Mouse (Mus musculus) liver, adult 2 months (tissue): ENCODE measurements around the gene Elmod1. TPM values are rescaled to one million over a fixed set of nuclear protein-coding genes. Genes with fewer than 3 reads are reported as not detected.

Experiments
- DNase-seq: peaks from one replicate; pipeline ENCODE4 v3.0.0-alpha.2; 2011; ENCODE audit warnings: low read depth, low spot score; ENCODE audit errors: extremely low read depth
- H3K27ac ChIP-seq: fragments of 200-500 bp; replicated peaks from 2 replicates; pipeline ENCODE4 v1.5.1; 2012; ENCODE audit warnings: low read depth, mild to moderate bottlenecking, control low read depth, inconsistent platforms, low read length; ENCODE audit not compliant: insufficient read depth
- H3K27me3 ChIP-seq: fragments of 200-500 bp; 2 replicates; pipeline ENCODE4 v1.6.1; 2012; ENCODE audit warnings: mild to moderate bottlenecking, moderate library complexity, low read length, inconsistent platforms; ENCODE audit not compliant: control insufficient read depth, insufficient read depth
- H3K36me3 ChIP-seq: fragments of 200-500 bp; 2 replicates; pipeline ENCODE4 v1.6.1; 2012; ENCODE audit warnings: low read length, inconsistent platforms; ENCODE audit not compliant: control insufficient read depth, insufficient read depth
- H3K4me1 ChIP-seq: fragments of 200-500 bp; 2 replicates; pipeline ENCODE4 v1.6.1; 2011; ENCODE audit warnings: low read length; ENCODE audit not compliant: control insufficient read depth, insufficient read depth
- H3K4me3 ChIP-seq: fragments of 200-500 bp; 2 replicates; pipeline ENCODE4 v1.5.1; 2011; ENCODE audit warnings: low read depth, mild to moderate bottlenecking, control low read depth, low read length, moderate library complexity; ENCODE audit not compliant: insufficient read depth
- H3K79me2 ChIP-seq: fragments of 200-500 bp; 2 replicates; pipeline ENCODE4 v1.6.1; 2012; ENCODE audit warnings: inconsistent platforms, mild to moderate bottlenecking, low read length, moderate library complexity; ENCODE audit not compliant: control insufficient read depth, insufficient read depth
- H3K9ac ChIP-seq: fragments of 200-500 bp; 2 replicates; pipeline ENCODE4 v1.6.1; 2012; ENCODE audit warnings: low read depth, mild to moderate bottlenecking, control low read depth, inconsistent platforms, low read length
- CTCF ChIP-seq: fragments of 200-500 bp; IDR thresholded peaks from 2 replicates; pipeline ENCODE4 v1.5.1; 2011; ENCODE audit warnings: low read depth, low read length, control low read depth
- POLR2A ChIP-seq: fragments of 200-500 bp; IDR thresholded peaks from 2 replicates; pipeline ENCODE4 v1.6.1; 2011; ENCODE audit warnings: low read length, control low read depth; ENCODE audit not compliant: insufficient read depth; ENCODE audit errors: extremely low read depth
- WGBS: fragments of 180-500 bp; shearing (Covaris S2); methylation state at CpG from one replicate; pipeline ENCODE4 v1.1.7; 2018; 5-methylcytosine and 5-hydroxymethylcytosine counted together
- polyA plus RNA-seq: library from polyadenylated mRNA; depleted of rRNA; stranded (reverse); fragments of >200 nt; gene quantifications from 2 replicates; pipeline ENCODE4 v1.2.3, GENCODE M21; 2012
- total RNA-seq: library from RNA; depleted of rRNA; stranded (reverse); fragments of >200 nt; gene quantifications from 2 replicates; pipeline ENCODE4 v1.2.3, GENCODE M21; 2014

Elmod1 gene
- total and polyA plus RNA-seq, 2 experiments = not detected

DNA sequence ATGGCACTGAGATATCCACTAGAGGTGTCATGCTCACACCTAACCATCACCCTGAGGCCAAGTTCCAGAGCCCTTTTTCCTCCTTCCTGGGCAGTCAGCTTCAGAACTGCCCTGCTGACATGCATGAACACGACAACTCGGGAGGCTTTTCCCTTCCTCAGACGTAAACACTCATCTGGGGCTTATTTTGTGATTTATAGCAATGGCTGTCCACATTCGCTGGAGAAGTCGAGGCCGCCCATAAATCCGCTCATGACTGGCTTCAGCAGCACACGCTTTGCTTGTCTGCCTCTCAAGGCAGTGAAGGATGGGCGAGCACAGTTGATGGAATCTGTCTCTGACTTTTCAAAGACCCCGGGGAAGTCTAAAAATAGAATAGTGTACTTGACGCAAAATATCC, 18.1 kb downstream of the Elmod1 start:
- Histone ChIP-seq H3K9ac (no peak overlapping the region), H3K27ac (no peak overlapping the region), H3K27me3 (no peaks in the 10 kb centered on the region), H3K4me1 (no peaks in the 10 kb centered on the region), H3K79me2 (no peaks in the 10 kb centered on the region), H3K4me3 (no peak overlapping the region), H3K36me3 (no peaks in the 10 kb centered on the region)
- WGBS = 86% methylated on average over 11 of the region's 11 CpGs
- no peak for DNase-seq
- TF ChIP-seq POLR2A (no peak), CTCF (no peak)

- Histone ChIP-seq H3K36me3 (no peaks in the 10 kb centered on the region), H3K4me1 (no peaks in the 10 kb centered on the region), H3K27me3 (no peaks in the 10 kb centered on the region), H3K9ac (no peak overlapping the region), H3K4me3 (no peak overlapping the region), H3K79me2 (no peaks in the 10 kb centered on the region), H3K27ac (no peak overlapping the region)
- 28% methylated on average over 6 of the region's 6 CpGs for WGBS
- TF ChIP-seq POLR2A (no peak), CTCF (no peak)
- no peak for DNase-seq
Observed at GRCm38 (mm10) chr9:53954853-53955252, 20.2 kb downstream of the Elmod1 start.

GRCm38 (mm10) chr9:53947463-53947862, 27.6 kb downstream of the Elmod1 start:
- H3K79me2 ChIP-seq = no peaks in the 10 kb centered on the region
- DNase-seq = no peak
- 86% methylated on average over 2 of the region's 2 CpGs for WGBS
- no peak overlapping the region for H3K27ac ChIP-seq
- no peak for TF ChIP-seq POLR2A
- TF ChIP-seq CTCF = 0 out of 2 replicates have a peak, but pooled peaks have one; percentile 8
- no peak overlapping the region for H3K4me3 ChIP-seq
- H3K36me3 ChIP-seq = no peaks in the 10 kb centered on the region
- H3K4me1 ChIP-seq = no peaks in the 10 kb centered on the region
- H3K9ac ChIP-seq = no peak overlapping the region
- H3K27me3 ChIP-seq = peaks cover 3% of the 10 kb centered on the region; the same call in 1 of the 2 replicates

DNA sequence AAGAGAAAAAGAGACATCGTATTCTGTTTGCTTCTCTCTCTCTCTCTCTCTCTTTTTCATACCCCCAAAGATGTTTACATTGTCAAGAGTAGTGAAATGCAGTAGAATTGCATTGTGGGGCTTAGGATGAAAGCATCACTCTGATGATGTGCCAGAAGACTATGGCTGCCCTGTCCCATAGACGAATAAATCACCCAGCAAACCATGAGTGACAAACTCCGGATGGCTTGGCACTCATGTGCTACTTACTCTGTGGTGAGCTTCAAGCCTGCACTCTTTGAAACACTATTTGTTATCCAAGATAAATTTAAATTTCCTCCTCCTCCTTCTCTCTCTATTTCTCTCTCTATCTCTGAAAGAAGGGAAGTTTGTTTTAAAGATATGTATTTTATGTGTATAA, 36.5 kb downstream of the Elmod1 start:
- no peak for DNase-seq

DNA sequence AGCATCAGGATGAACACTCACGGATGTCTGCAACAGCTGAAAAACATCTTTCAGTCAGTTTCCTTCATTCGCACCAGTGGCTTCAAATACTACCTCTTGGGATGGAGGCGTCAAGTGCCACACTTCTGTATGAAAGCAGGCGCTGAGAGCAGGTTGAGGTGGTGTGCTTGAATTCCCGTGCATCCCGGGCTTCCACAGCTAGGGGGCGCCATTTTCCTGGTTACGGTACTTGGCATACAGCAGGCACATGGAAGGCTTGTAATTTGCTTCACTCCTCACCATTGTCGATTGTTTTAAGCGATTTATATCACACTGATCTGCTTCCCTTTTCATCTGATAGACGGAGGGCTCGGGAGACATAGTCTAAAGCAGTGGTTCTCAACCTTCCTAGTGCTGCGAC, 40.9 kb downstream of the Elmod1 start:
- Histone ChIP-seq H3K27ac (no peak overlapping the region), H3K4me1 (no peaks in the 10 kb centered on the region), H3K9ac (no peak overlapping the region), H3K36me3 (no peaks in the 10 kb centered on the region), H3K79me2 (no peaks in the 10 kb centered on the region), H3K4me3 (no peak overlapping the region), H3K27me3 (no peaks in the 10 kb centered on the region)
- TF ChIP-seq POLR2A (no peak), CTCF (peak; percentile 38; the same call in 1 of the 2 replicates)
- WGBS = 70% methylated on average over 13 of the region's 13 CpGs
- DNase-seq = no peak

More for the DNA sequence above, 36.5 kb downstream of the Elmod1 start:
- TF ChIP-seq POLR2A (no peak), CTCF (no peak)
- Histone ChIP-seq H3K4me3 (no peak overlapping the region), H3K27ac (no peak overlapping the region), H3K79me2 (no peaks in the 10 kb centered on the region), H3K4me1 (no peaks in the 10 kb centered on the region), H3K9ac (no peak overlapping the region), H3K27me3 (peaks cover 3% of the 10 kb centered on the region; the same call in 1 of the 2 replicates), H3K36me3 (no peaks in the 10 kb centered on the region)
- WGBS = 76% methylated on average over 3 of the region's 3 CpGs

DNA sequence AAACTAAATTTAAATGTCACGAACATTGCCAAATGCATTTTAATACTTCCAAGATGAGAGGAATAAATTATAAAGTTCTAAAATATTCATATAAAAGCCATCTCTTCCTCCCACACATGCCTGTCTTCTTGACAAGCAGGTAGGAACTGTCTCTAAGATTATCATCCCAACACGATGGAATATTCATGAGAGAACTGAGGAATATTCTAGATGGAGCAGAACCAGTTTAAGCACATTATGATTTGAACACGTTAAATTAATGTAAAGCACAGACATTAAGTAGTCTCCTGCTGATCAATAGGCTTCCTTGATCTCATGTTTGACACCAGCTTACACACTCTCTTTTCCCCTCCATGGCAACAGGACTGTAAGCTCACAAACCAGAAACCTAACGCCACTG, 41.7 kb downstream of the Elmod1 start:
- no peaks in the 10 kb centered on the region for H3K4me1 ChIP-seq
- H3K27ac ChIP-seq = no peak overlapping the region
- H3K36me3 ChIP-seq = no peaks in the 10 kb centered on the region
- TF ChIP-seq CTCF (no peak), POLR2A (no peak)
- no peak for DNase-seq
- H3K4me3 ChIP-seq = no peak overlapping the region
- H3K9ac ChIP-seq = no peak overlapping the region
- 83% methylated on average over 4 of the region's 4 CpGs for WGBS
- H3K79me2 ChIP-seq = no peaks in the 10 kb centered on the region
- H3K27me3 ChIP-seq = no peaks in the 10 kb centered on the region
